Mouse (Mus musculus) liver, embryonic 14.5 days (tissue): ENCODE data around the gene Psmd5. TPM values are rescaled to one million over a fixed set of nuclear protein-coding genes. Genes with fewer than 3 reads are reported as not detected.

ENCODE experiments used
- ATAC-seq: fragments of 200-750 bp; cut with Nextera tagmentation; 2 replicates; pipeline ENCODE4 v1.8.0; 2017; ENCODE audit warnings: moderate number of reproducible peaks, mild to moderate bottlenecking, moderate library complexity; ENCODE audit not compliant: insufficient read depth
- DNase-seq, 3 experiments: peaks; one replicate each; pipeline ENCODE4 v3.0.0-alpha.2; 2012 to 2013; ENCODE audit warnings: low read depth in 3 of 3, low spot score in 3 of 3
- H3K27ac ChIP-seq: fragments of 300-500 bp; sonication (generic); 2 replicates; pipeline ENCODE4 v1.5.1; 2014; ENCODE audit warnings: moderate library complexity, mild to moderate bottlenecking, control low read depth, inconsistent platforms
- H3K27me3 ChIP-seq: fragments of 300-500 bp; sonication (generic); 2 replicates; pipeline ENCODE4 v1.6.1; 2014; ENCODE audit warnings: mild to moderate bottlenecking, low read length, moderate library complexity; ENCODE audit not compliant: control insufficient read depth, insufficient read depth
- H3K36me3 ChIP-seq: fragments of 300-500 bp; sonication (generic); replicated peaks from 2 replicates; pipeline ENCODE4 v1.6.1; 2014; ENCODE audit warnings: low read depth; ENCODE audit not compliant: control insufficient read depth, insufficient read depth
- H3K4me1 ChIP-seq, 2 experiments: fragments of 200-500 bp in 1 of 2; fragments of 300-500 bp in 1 of 2; sonication (generic) in 1 of 2; replicated peaks; 2 replicates each; pipeline ENCODE4 v1.6.1; 2012 to 2014; ENCODE audit warnings: antibody characterized with exemption in 1 of 2, inconsistent platforms in 1 of 2, low read length in 1 of 2; ENCODE audit not compliant: control insufficient read depth in 2 of 2, insufficient read depth in 2 of 2
- H3K4me2 ChIP-seq: fragments of 300-500 bp; sonication (generic); 2 replicates; pipeline ENCODE4 v1.6.1; 2014; ENCODE audit warnings: low read depth, mild to moderate bottlenecking, control low read depth, moderate library complexity
- H3K4me3 ChIP-seq, 2 experiments: fragments of 200-500 bp in 1 of 2; fragments of 300-500 bp in 1 of 2; sonication (generic) in 1 of 2; 2 replicates each; pipeline ENCODE4 v1.5.1; 2012 to 2014; ENCODE audit warnings: low read depth in 2 of 2, low read length in 2 of 2, mild to moderate bottlenecking in 2 of 2, control low read depth in 1 of 2, inconsistent platforms in 1 of 2, moderate library complexity in 1 of 2; ENCODE audit not compliant: insufficient read depth in 1 of 2
- H3K9ac ChIP-seq: fragments of 300-500 bp; sonication (generic); replicated peaks from 2 replicates; pipeline ENCODE4 v1.6.1; 2014; ENCODE audit warnings: mild to moderate bottlenecking, control low read depth, moderate library complexity
- H3K9me3 ChIP-seq: fragments of 300-500 bp; sonication (generic); 2 replicates; pipeline ENCODE4 v1.6.1; 2016; ENCODE audit warnings: low read length, mixed read lengths; ENCODE audit not compliant: control insufficient read depth
- CTCF ChIP-seq: IDR thresholded peaks from 2 replicates; pipeline ENCODE4 v1.5.1; 2016; ENCODE audit warnings: antibody characterized with exemption, low read depth, control low read depth
- EP300 ChIP-seq: IDR thresholded peaks from 2 replicates; pipeline ENCODE4 v1.6.1; 2016; ENCODE audit warnings: antibody characterized with exemption, low read depth
- WGBS: fragments of 180-500 bp; shearing (Covaris S2); extraction: QIAGEN DNeasy Blood & Tissue Kit; methylation state at CpG from one replicate; pipeline ENCODE4 v1.1.7; 2014; ENCODE audit not compliant: insufficient replicate concordance; 5-methylcytosine and 5-hydroxymethylcytosine counted together
- polyA plus RNA-seq, 2 experiments: library from polyadenylated mRNA; depleted of rRNA in 1 of 2; stranded (reverse) in 1 of 2; unstranded in 1 of 2; fragments of >200 nt; fragmentation: Nextera tagmentation in 1 of 2; extraction: Ambion mirVana in 1 of 2; gene quantifications; 2 replicates each; pipeline versions ENCODE4 v1.2.1 to v1.2.3; 2012 to 2014

The Psmd5 gene
- polyA plus RNA-seq, 2 experiments = 36.5 to 84.1 TPM

- H3K27me3 ChIP-seq = no peaks in the 10 kb centered on the region
- no peaks in the 10 kb centered on the region for H3K9me3 ChIP-seq
- DNase-seq (no peak), ATAC-seq (no peak)
- H3K4me3 ChIP-seq = peak overlapping the region in 1 of 2 experiments; percentile 67; a peak in 3 of 4 replicates
- peaks cover 30 to 34% of the 10 kb centered on the region in 2 experiments for H3K4me1 ChIP-seq
- H3K4me2 ChIP-seq = peak overlapping the region; percentile 74
- WGBS = 31% methylated on average over 7 of the region's 7 CpGs
- H3K36me3 ChIP-seq = peaks cover 17% of the 10 kb centered on the region
- TF ChIP-seq EP300 = no peak
- TF ChIP-seq CTCF = no peak
- H3K9ac ChIP-seq = peak overlapping the region; percentile 69
- peak overlapping the region; percentile 65 for H3K27ac ChIP-seq
These were observed 74.4 kb downstream of the Psmd5 start for GRCm38 (mm10) chr2:34800371-34800770.

Other genes starting within 250 kb of the Psmd5 start
- gene Gapvd1, start 119.7 kb downstream of the Psmd5 start, polyA plus RNA-seq (2012; rRNA removed) = 20.1 and 22.9 TPM in 2 replicates
- gene Gapvd1, start 119.7 kb downstream of the Psmd5 start, polyA plus RNA-seq (2014; fragmentation: Nextera tagmentation; extraction: Ambion mirVana) = 71.8 and 76.6 TPM in 2 replicates
- 74.0 and 253 TPM in 2 replicates for gene Hspa5, start 103.0 kb downstream of the Psmd5 start, polyA plus RNA-seq (2012; rRNA removed)
- 461 and 479 TPM in 2 replicates for gene Hspa5, start 103.0 kb downstream of the Psmd5 start, polyA plus RNA-seq (2014; fragmentation: Nextera tagmentation; extraction: Ambion mirVana)
- gene Rabepk, start 75.1 kb downstream of the Psmd5 start, polyA plus RNA-seq (2012; rRNA removed) = 12.3 and 15.3 TPM in 2 replicates
- 25.5 and 25.6 TPM in 2 replicates for gene Rabepk, start 75.1 kb downstream of the Psmd5 start, polyA plus RNA-seq (2014; fragmentation: Nextera tagmentation; extraction: Ambion mirVana)
- 26.3 and 30.8 TPM in 2 replicates for gene Fbxw2, start 48.7 kb downstream of the Psmd5 start, polyA plus RNA-seq (2012; rRNA removed)
- 38.6 and 41.7 TPM in 2 replicates for gene Fbxw2, start 48.7 kb downstream of the Psmd5 start, polyA plus RNA-seq (2014; fragmentation: Nextera tagmentation; extraction: Ambion mirVana)
- gene Gm34653, start 42.0 kb downstream of the Psmd5 start, polyA plus RNA-seq (2012; rRNA removed) = 0.02 TPM in 1 of 2 replicates, not detected in the other
- gene Gm34653, start 42.0 kb downstream of the Psmd5 start, polyA plus RNA-seq (2014; fragmentation: Nextera tagmentation; extraction: Ambion mirVana) = not detected in 2 replicates
- 2.6 and 4.0 TPM in 2 replicates for gene Cutal, start 572 bp downstream of the Psmd5 start, polyA plus RNA-seq (2012; rRNA removed)
- 4.0 and 4.4 TPM in 2 replicates for gene Cutal, start 572 bp downstream of the Psmd5 start, polyA plus RNA-seq (2014; fragmentation: Nextera tagmentation; extraction: Ambion mirVana)
- 2.9 and 3.5 TPM in 2 replicates for gene Phf19, start 39.1 kb upstream of the Psmd5 start, polyA plus RNA-seq (2012; rRNA removed)
- 2.8 TPM in 2 replicates for gene Phf19, start 39.1 kb upstream of the Psmd5 start, polyA plus RNA-seq (2014; fragmentation: Nextera tagmentation; extraction: Ambion mirVana)
- gene Traf1, start 86.8 kb upstream of the Psmd5 start, polyA plus RNA-seq (2012; rRNA removed) = 0.07 and 0.12 TPM in 2 replicates
- gene Traf1, start 86.8 kb upstream of the Psmd5 start, polyA plus RNA-seq (2014; fragmentation: Nextera tagmentation; extraction: Ambion mirVana) = 0.32 TPM in 1 of 2 replicates, not detected in the other
- 27.9 and 56.3 TPM in 2 replicates for gene Hc, start 186.5 kb upstream of the Psmd5 start, polyA plus RNA-seq (2012; rRNA removed)
- gene Hc, start 186.5 kb upstream of the Psmd5 start, polyA plus RNA-seq (2014; fragmentation: Nextera tagmentation; extraction: Ambion mirVana) = 37.4 and 39.3 TPM in 2 replicates
- 10.5 and 16.5 TPM in 2 replicates for gene AI182371, start 226.6 kb upstream of the Psmd5 start, polyA plus RNA-seq (2012; rRNA removed)
- gene AI182371, start 226.6 kb upstream of the Psmd5 start, polyA plus RNA-seq (2014; fragmentation: Nextera tagmentation; extraction: Ambion mirVana) = 7.5 and 8.6 TPM in 2 replicates
- 7.6 and 12.0 TPM in 2 replicates for gene Cntrl, start 234.5 kb upstream of the Psmd5 start, polyA plus RNA-seq (2012; rRNA removed)
- gene Cntrl, start 234.5 kb upstream of the Psmd5 start, polyA plus RNA-seq (2014; fragmentation: Nextera tagmentation; extraction: Ambion mirVana) = 8.0 and 9.8 TPM in 2 replicates